Mouse (Mus musculus): Measurements from ENCODE around the gene Kdm2b.

Kdm2b gene

DNA sequence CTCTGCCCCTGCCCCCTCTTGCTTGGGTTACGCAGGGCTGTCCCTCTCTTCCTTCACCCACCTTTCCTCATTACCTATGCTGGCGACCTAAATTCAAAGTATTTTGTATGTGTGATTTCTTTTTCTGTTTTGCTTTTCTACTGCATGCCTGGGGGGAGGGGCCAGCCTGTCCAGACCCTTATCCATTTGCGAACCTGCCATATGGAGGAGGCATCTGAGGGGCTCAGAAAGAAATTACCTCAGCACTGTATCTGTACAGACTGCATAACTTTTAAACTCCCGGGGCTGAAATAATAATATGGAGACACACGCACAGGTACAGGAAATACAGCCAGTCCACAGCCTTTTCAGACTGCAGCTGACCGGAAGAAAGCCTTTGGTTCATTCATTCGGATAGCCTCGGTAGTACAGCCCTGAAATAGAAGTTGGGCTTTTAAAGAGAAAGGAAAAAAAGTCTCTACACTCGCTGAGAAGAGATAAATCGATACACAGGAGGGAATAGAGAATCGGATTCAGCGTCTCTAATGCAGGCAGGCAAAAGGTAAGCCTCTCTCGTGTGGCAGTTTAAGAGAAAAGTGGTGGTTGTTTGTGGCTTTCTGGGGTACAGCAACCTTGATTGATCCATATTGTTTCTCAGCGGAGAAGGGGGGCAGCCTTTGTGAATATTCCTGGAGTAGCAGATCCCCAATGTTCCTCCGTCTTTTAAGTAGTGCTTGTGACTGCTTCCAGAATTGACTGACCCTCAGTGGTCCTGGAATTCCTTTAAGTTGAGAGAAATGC lies at the start of gene Kdm2b:
Gene Kdm2b (minus strand): TSS at position 273 of the 780 bp plus-strand sequence.
- no peak for DNase-seq (ENCODE audit: low spot score)

DNA sequence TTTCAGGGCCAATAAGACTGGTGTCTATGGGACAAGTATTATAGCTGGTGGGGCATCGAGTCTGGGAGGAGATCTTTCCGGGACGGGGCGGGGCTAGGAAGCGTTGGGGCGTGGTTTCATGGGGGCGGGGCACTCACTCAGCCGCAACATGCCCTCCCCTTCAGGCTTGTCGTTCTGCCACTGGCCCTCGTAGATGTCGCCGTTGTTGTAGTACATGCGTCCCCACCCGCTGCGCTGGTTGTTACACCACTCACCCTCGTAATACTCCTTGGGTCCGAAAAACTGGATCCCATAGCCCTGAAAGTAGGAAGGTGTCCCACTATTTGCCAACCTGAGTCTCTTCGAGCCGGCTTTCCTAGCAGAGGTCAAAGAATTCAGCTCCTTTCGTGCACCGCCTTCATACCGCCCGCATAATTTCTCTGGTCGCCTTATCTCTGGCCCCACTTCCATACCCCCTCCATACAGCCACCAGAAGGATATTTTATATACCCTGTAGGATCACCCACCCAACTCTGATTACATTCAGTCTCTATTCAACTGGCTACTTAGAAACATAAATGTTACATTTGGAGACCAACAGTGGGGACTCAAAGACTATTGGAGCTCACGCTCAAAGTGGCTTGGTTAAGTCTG lies 49.6 kb upstream of the Kdm2b start:
- DNase-seq (ENCODE audit: low spot score): peak; percentile 75

DNA sequence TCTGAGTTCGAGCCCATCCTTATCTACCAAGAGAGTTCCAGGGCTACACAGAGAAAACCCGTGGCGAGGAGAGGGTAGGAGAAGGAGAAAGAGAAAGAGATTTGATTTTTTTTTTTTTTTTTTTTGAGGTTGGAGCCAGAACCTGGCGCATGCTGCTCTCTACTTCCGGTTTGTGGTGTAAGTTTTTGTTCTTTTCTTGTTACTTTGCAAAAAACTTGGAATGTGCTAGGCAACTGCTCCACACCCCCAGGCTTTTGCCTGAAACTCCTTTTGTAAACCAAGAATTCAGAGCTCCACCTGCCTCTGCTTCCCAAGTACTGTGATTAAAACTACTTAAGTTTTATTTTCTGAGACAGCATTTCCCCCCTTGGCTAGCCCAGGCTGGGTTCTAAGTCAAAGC lies 48.5 kb upstream of the Kdm2b start:
- DNase-seq (ENCODE audit: low spot score): no peak

DNA sequence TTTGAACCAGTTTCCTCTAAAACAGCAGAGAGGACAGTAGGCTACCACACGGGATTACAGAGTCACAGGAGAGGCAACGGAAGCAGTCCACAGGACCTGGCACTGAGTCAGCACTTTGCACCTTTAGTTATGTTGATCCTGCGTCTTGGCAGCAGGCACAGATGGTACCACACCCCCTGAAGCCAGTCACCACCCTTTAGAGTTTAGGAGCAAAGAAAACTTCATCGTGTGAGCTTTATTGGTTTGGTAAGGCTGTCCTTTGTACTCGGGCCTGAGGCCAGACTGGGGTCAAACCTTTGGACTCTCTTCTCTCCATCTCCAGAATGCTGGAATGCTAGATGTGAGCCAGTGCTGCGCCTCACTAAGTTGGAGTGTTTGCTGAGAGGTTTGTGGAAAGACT lies 45.9 kb upstream of the Kdm2b start:
- no peak for DNase-seq (ENCODE audit: low spot score)

DNA sequence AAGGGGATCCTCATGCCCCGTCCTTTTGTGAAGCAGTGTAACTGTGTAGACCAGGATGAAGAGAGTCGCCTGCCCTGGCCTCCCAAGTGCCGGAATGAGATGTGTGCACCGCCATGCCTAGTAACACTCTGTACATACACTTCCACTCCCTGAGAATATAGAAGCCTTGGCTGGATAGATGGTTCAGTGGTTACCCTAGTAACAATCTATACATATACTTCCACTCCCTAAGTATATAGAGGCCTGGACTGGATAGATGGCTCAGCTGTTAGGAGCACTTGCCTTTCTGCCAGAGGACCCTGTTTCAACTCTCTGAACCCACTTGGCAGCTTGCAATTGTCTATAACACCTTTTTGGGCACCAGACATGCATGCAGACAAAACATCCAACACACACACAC lies 45.5 kb upstream of the Kdm2b start:
- DNase-seq (ENCODE audit: low spot score): no peak

DNA sequence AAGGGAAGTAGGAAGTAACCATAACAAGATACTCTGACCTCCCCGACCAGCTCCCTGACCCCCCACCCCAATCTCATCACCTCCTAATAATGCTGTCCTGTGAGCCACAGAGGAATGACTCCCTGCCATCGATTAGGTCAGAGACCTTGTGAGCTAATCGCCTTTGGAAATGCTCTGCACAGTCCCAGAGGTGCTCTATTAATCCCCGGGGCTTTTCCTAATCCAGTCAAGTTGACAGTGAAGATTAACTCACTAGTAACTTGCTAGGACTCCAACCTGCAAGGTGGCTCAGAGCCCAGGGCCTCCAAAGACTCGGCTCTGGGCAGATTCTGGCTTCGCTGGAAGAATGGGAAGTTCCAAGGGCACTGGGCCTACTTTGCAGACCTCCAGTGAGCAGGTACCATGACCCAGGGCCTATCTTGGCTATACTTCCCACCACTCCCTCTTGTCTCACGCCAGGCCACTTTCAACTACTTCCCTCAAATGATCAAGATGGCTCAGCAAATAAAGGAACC lies 44.1 kb upstream of the Kdm2b start:
- no peak for DNase-seq (ENCODE audit: low spot score)

DNA sequence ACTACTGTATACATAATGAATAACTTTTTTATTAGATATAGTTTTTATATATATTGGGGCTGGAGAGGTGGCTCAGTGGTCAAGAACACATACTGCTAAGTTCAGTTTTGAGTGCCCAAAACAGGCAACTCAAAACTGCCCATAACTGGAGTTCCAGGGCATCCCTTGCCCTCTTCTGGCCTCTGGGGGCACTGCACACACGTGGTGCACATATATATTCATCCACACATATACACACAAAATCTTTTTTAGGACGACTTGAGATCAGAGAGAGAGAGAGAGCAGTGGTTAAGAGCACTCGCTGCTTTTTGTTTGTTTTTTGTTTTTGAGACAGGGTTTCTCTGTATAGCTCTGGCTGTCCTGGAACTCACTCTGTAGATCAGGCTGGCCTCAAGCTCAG lies 41.7 kb upstream of the Kdm2b start:
- no peak for DNase-seq (ENCODE audit: low spot score)

DNA sequence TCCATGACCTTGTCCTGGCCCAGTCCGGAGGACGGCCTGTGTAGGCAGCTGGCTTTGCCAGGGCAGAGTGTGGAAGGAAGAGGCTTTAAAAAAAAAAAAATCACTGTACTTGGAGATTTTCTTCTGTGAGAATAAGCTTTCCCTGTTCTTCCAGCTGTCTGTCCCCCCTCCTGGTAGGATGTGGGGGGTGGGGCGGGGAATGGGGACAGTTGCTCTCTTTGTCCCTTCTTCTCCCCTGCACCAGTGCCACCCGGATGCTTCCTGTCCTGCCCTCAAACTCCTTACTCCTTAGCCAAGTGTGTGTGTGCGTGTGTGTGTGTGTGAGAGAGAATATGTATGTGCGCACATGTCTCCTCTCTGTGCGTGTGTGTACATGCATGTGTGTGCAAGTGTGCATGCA lies 40.1 kb upstream of the Kdm2b start:
- DNase-seq (ENCODE audit: low spot score): no peak

DNA sequence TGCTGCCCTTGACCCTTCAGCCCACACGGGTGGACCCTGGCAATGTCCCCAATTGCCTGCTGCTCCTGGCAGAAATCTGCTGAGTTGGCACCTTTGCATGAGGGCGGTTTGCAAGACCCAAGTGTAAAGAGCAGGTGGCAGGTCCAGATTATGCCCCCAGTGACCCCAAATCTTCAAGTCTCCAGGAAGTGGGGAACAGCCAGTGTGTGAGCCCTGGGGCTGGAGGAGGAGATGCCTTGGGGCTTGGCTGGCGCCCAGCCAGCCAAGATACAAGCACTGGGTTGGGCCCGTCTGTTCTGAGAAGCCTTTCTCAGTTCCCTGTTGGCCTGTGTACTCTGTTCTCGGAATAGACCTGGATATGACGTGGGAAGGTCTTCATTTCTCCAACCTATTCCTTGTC lies 37.8 kb upstream of the Kdm2b start:
- no peak for DNase-seq (ENCODE audit: low spot score)

DNA sequence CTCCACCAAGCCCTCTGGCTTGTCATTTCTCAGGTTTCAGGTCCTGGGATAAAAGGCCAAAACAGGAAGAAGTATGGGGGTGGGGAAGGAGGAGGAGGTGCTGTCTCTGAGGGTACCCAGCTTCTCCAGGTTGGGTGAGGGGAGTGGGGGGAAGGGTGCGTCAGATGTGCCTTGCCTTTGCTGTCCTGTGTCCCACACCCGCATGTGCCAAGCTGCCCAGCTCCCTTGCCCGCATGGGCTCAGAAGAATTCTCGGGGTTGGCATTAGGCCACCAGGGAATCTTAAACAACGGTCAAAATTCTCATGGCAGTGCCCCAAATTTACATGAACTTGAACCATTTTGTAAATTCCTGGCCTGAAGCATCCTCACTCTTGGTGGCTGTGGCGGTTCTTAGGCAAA lies 36.8 kb upstream of the Kdm2b start:
- DNase-seq (ENCODE audit: low spot score): no peak

DNA sequence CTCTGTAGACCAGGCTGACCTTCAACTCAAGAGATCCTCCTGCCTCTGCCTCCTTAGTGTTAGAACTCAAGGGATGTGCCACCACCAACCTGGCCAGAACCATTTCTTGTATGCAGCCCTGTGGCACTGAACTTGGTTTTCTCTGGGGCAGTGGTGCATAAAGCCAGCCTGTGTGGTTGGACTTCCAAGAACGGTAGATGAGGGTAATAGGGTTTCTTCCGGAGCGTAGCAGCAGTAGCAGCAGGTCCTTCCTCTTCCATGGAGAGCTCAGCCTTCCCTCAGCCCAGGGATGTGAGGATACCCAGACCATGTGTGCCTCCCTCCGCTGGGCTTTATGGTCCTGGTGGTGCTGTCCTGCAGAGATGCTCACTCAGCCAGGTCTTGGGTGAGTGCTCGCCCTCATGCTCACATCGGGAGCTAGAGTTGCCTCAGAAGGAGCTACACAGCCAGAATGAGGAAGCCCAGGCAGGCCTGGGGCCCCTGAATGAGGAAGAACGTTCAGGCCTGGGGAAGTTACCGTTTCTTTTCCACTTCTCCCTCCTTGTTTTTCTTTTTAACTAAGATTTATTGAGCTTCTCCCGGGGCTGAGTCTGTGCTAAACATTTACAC lies 35.4 kb upstream of the Kdm2b start:
- DNase-seq (ENCODE audit: low spot score): no peak

DNA sequence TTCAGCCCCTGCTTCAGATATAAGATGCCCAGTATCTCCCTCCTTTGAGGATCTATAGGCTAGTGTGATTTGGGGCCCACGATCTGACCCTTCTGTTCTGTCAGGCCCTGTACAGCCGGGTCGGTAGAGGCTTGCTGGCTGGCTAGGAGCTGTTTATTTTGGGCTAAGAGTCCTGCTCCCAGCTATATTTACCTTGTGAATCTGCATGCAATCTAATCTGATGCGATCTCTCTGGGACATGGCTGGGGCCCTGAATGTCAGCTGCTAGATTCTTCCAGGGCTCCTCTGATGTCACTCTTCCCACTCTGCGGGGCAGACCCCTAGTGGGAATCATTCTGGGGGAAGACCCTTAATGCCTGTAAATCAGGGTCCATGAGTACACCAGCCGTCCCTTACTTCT lies 34.7 kb upstream of the Kdm2b start:
- DNase-seq (ENCODE audit: low spot score): no peak

DNA sequence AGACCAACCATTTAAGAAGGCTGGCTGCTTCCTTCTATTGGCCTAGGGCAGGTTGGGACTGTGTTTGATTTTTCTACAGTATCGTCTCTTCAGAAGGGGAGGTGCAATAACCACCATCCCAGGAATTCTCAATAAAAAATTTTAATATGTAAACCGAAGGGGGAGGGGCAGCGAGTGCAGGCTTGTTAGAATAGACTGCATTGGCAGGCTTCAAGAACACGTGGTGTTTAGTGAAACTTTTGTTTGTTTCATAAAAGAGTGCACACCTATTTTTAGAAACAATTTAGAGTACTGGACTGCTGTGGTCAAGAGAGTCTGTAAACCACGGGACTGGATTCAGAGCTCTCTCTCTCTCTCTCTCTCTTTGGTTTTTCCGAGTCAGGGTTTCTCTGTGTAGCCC lies 33.4 kb upstream of the Kdm2b start:
- no peak for DNase-seq (ENCODE audit: low spot score)

DNA sequence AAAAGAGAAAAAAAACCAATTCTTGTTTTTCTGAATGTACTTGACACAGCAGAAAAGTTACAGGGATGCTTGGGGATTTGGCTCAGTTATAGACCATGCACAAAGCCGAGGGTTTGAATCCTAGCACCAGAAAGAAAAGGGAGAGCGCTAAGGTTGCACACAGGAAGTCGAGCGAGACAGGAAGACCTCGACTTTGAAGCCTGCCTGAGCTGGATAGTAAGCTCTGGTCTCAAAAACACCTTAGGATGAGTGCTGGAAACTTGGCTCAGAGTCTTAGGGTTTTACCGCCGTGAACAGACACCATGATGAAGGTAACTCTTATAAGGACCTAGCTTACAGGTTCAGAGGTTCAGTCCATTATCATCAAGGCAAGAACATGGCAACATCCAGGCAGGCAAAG lies 31.8 kb upstream of the Kdm2b start:
- DNase-seq (ENCODE audit: low spot score): no peak

DNA sequence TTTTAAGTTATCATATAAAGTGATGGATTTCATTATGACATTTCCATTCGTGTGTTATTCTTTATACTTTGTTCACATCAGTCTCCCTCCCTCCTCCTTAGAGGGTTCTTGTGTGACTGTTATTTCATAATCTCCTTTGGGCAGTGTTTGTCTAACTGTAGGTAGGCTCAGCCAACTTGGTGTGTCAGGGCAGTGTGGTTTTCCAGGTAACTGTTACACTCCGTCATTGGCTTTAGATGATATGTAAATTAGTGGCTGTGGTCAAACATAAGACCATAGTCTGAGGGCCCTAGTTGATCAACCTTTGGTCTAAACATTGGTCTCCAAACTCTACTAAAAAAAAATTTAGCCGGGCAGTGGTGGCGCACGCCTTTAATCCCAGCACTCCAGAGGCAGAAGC lies 30.8 kb upstream of the Kdm2b start:
- no peak for DNase-seq (ENCODE audit: low spot score)

DNA sequence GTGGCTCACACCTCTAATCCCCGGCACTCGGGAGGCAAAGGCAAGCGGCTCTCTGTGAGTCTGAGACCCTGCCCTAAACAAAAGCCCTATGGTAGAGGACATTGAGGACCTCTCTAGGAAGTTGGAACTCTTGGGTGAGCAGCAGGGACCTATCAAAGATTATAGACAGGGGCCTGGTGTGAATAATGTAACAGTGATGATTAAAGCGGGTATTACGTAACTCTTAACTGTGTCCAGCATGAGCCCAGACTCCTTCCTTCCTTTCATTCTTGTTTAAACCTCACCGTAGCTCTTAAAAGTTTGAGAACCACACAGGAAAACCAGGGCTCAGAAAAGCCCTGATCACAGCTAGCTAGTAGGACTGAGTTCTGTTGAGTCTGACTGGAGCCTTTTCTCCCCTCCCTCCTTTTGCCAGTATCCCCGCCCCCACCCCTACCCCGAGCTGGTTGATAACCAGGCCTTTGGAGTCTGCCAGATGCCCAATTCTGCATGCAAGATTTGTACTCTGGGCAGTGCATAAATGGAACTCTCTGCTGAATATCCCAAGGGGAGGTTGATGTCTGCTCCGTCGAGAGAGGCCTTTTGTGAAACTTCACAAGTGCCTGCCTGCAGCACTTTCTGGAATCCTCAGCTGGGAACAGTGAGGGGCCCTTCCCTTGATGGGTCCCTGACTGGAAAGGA lies 29.9 kb upstream of the Kdm2b start:
- DNase-seq (ENCODE audit: low spot score): no peak

DNA sequence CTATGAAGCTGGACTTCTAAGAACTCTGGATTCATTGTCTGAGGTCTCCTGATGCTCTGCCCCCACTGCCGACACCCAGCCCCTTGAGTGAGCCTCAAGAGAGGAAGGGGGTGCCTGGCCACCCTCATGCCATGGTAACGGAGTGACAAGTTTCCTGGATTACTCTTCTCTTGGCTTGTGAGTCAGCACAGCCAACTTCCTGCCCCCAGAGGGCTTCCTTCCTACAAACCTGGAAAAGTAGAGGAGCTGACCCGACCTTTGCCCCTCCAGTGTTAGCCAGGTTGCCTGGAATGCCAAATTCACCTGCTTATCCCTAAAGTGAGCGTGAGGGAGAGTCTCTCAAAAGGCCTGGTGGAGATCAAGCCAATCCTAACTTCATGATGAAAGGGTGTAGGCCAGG lies 27.9 kb upstream of the Kdm2b start:
- DNase-seq (ENCODE audit: low spot score): no peak

DNA sequence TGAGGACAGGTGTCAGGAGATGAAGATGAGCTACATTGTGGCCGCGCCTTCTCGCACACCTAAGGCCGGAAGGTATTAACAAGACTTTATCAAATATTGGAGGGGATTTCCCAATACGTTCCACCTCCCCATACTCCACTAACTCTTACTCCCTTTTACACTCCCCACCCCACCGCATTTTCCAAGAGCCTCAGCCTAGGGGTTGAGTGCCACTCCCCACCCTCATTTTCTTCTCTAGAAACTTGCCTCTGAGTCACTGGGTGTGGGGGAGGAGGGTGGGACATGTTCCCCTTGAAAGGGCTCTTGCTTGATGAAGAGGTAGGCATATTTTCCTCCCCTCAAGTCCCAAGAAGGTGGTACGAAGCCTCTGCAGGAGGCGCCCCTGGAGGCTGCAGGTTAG lies 26.3 kb upstream of the Kdm2b start:
- no peak for DNase-seq (ENCODE audit: low spot score)

DNA sequence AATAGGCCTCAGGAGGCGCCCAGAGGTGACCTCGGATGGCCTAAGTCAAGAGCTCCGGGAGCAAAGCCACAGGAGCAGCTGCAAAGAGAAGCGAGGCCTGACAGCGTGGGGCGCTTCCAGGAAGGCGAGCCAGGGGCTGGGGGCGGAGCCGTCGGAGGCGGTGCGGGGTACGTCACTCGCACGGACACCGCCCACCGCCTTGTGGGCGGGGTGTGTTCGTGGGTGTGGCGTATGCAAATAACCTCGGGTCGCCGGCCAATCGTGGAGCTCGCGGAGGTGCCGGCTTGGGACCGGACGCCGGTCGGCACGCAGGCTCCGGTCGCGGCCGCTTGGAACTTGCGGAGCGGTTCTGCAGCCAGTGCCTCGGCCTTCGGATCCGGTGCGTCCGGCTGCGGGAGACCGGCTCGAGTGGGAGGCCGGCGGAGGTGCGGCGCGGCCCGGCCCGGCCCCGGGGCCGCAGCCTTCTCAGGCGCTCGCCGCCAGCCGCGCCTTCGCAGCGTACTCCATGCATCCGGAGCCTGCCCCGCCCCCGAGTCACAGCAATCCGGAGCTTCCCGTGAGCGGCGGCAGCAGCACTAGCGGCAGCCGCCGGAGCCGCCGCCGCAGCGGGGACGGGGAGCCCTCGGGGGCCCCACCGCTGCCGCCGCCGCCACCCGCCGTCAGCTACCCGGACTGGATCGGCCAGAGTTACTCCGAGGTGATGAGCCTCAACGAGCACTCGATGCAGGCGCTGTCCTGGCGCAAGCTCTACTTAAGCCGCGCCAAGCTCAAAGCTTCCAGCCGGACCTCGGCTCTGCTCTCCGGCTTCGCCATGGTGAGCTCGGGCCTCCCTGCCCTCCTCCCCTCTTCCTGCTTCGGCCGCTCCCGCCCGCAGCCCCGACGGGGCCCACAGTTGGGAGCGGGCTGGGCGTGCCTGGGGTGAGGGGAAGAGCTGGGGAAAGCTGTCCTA lies 25.4 kb upstream of the Kdm2b start, which contains the start of gene Orai1:
Gene Orai1 (plus strand): TSS at position 322 of the 949 bp plus-strand sequence.
- DNase-seq (ENCODE audit: low spot score): peak; percentile 98

DNA sequence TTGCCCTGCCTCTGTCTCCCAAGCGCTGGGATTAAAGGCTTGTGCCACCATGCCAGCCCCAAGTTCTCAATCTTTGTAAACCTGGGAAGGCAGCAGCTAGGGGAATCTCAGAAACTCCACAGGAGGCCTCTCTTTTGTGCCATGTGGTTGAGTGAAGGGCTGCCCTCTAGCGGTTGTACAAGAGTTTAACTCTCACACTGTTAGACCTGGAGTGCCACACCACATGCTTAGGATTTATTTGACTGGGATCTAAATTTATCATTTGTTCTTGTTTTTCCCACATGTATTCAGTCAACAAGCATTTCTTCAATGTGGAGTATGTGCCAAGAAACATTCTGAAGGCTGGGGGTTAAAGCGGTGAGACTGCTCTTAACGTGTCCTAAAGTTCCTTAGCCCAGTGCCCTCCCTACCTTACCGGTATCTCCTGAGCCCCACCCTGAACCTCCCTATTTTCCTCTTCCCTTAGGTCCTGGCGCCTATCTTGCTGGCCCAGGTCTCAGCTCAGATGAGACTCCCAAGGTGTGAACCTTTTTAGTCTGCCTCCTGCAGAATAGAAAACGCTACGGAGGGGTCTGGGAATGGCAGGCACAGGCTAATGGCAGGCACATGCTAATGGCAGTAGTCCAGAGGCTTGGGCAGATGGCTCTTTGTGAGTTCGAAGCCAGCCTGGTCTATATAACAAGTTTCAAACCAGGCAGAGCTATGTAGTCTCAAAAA lies 24.1 kb upstream of the Kdm2b start:
- DNase-seq (ENCODE audit: low spot score): peak; percentile 39

DNA sequence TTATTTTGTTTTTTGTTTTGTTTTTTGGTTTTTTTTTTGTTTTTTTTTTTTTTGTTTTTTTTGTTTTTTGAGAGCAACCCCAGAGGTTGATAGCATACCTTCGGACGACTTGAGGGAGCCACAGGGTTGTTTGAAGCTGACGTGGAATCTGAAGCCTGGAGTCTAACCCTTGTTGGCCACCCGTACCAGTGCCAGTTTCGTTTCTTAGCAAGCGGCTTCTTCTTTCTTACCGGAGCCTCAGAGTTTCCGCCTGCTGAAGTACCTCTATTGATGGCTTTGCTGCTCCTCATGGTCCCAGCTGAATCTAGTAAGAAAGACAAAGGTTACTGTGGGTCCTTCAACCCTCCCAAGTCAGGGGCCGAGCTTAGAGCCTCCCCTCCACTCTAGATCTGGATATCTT lies 22.1 kb upstream of the Kdm2b start:
- DNase-seq (ENCODE audit: low spot score): no peak

All from ovary, postnatal 36 days (tissue).